Mouse (Mus musculus) cerebellum, postnatal 14 days (tissue): ENCODE data around the gene Hoxb6.

Experiments used
- DNase-seq, 2 experiments: peaks; one replicate each; pipeline ENCODE4 v3.0.0; 2021; ENCODE audit warnings: mixed read lengths in 2 of 2

The Hoxb6 gene

GRCm38 (mm10) chr11:96341701-96342575 is 49.7 kb downstream of the Hoxb6 start:
- DNase-seq = no peak

- no peak for DNase-seq
Observed at GRCm38 (mm10) chr11:96342576-96342930, 50.3 kb downstream of the Hoxb6 start.

GRCm38 (mm10) chr11:96343206-96343745 is 51.0 kb downstream of the Hoxb6 start:
- no peak for DNase-seq

- DNase-seq = no peak
Observed at GRCm38 (mm10) chr11:96344061-96344877, 52.0 kb downstream of the Hoxb6 start.

- no peak for DNase-seq
Observed at GRCm38 (mm10) chr11:96344878-96345159, 52.5 kb downstream of the Hoxb6 start.

- DNase-seq = no peak
Observed at GRCm38 (mm10) chr11:96345220-96345892, 53.1 kb downstream of the Hoxb6 start.

GRCm38 (mm10) chr11:96345893-96346806 is 53.9 kb downstream of the Hoxb6 start:
- DNase-seq = no peak

GRCm38 (mm10) chr11:96346916-96347520 is 54.7 kb downstream of the Hoxb6 start:
- no peak for DNase-seq

- no peak for DNase-seq
Observed at GRCm38 (mm10) chr11:96347717-96348116, 55.4 kb downstream of the Hoxb6 start.

- DNase-seq = no peak
Observed at GRCm38 (mm10) chr11:96348141-96348928, 56.1 kb downstream of the Hoxb6 start.

GRCm38 (mm10) chr11:96348988-96349387 is 56.7 kb downstream of the Hoxb6 start:
- DNase-seq = no peak

- no peak for DNase-seq
Observed at GRCm38 (mm10) chr11:96349491-96350340, 57.4 kb downstream of the Hoxb6 start.

- DNase-seq = no peak
Observed at GRCm38 (mm10) chr11:96350341-96350624, 58.0 kb downstream of the Hoxb6 start, which contains the start of gene Hoxb2. TSS of gene Hoxb2 (plus strand) at chr11:96350525.

GRCm38 (mm10) chr11:96350791-96351190 is 58.5 kb downstream of the Hoxb6 start:
- no peak for DNase-seq
